Mouse (Mus musculus) hindbrain, embryonic 14.5 days (tissue): ENCODE data around the gene Rassf1. TPM values are rescaled to one million over a fixed set of nuclear protein-coding genes. Genes with fewer than 3 reads are reported as not detected.

Source experiments
- ATAC-seq: fragments of 200-750 bp; cut with Nextera tagmentation; 2 replicates; pipeline ENCODE4 v1.8.0; 2017; ENCODE audit warnings: moderate number of reproducible peaks, mild to moderate bottlenecking, moderate TSS enrichment, moderate library complexity; ENCODE audit not compliant: low FRiP score
- DNase-seq: peaks from one replicate; pipeline ENCODE4 v3.0.0-alpha.2; 2015; ENCODE audit warnings: low spot score
- H3K27ac ChIP-seq: fragments of 300-500 bp; sonication (generic); 2 replicates; pipeline ENCODE4 v1.5.1; 2014; ENCODE audit warnings: mild to moderate bottlenecking, moderate library complexity
- H3K27me3 ChIP-seq: fragments of 300-500 bp; sonication (generic); 2 replicates; pipeline ENCODE4 v1.6.1; 2014; ENCODE audit warnings: mild to moderate bottlenecking, low read length, mixed read lengths; ENCODE audit not compliant: control insufficient read depth, insufficient read depth
- H3K36me3 ChIP-seq: fragments of 300-500 bp; sonication (generic); replicated peaks from 2 replicates; pipeline ENCODE4 v1.6.1; 2014; ENCODE audit not compliant: control insufficient read depth, insufficient read depth
- H3K4me1 ChIP-seq: fragments of 300-500 bp; sonication (generic); replicated peaks from 2 replicates; pipeline ENCODE4 v1.6.1; 2014; ENCODE audit warnings: antibody characterized with exemption, low read length, mixed read lengths; ENCODE audit not compliant: control insufficient read depth, insufficient read depth
- H3K4me2 ChIP-seq: fragments of 300-500 bp; sonication (generic); replicated peaks from 2 replicates; pipeline ENCODE4 v1.6.1; 2014; ENCODE audit warnings: mild to moderate bottlenecking, moderate library complexity
- H3K4me3 ChIP-seq: fragments of 300-500 bp; sonication (generic); replicated peaks from 2 replicates; pipeline ENCODE4 v1.5.1; 2014; ENCODE audit warnings: mild to moderate bottlenecking, low read length
- H3K9ac ChIP-seq: fragments of 300-500 bp; sonication (generic); 2 replicates; pipeline ENCODE4 v1.6.1; 2014
- H3K9me3 ChIP-seq: fragments of 300-500 bp; sonication (generic); 2 replicates; pipeline ENCODE4 v1.6.1; 2016; ENCODE audit warnings: low read length; ENCODE audit not compliant: control insufficient read depth
- WGBS: fragments of 180-500 bp; shearing (Covaris S2); extraction: QIAGEN DNeasy Blood & Tissue Kit; methylation state at CpG from one replicate; pipeline ENCODE4 v1.1.7; 2014; 5-methylcytosine and 5-hydroxymethylcytosine counted together
- polyA plus RNA-seq: library from polyadenylated mRNA; unstranded; fragments of >200 nt; fragmentation: Nextera tagmentation; extraction: Ambion mirVana; gene quantifications from 2 replicates; pipeline ENCODE4 v1.2.1, GENCODE M21; 2014

Gene Rassf1
- polyA plus RNA-seq, 1 experiment from 2014 or later = 32.6 TPM

- H3K27ac ChIP-seq = no peak overlapping the region
- peaks cover 24% of the 10 kb centered on the region for H3K36me3 ChIP-seq
- H3K9me3 ChIP-seq = no peaks in the 10 kb centered on the region
- no peak overlapping the region for H3K4me2 ChIP-seq
- H3K27me3 ChIP-seq = peaks cover 12% of the 10 kb centered on the region
- ATAC-seq (no peak), DNase-seq (no peak)
- H3K9ac ChIP-seq = no peak overlapping the region
- H3K4me3 ChIP-seq = no peak overlapping the region
- H3K4me1 ChIP-seq = peaks cover 32% of the 10 kb centered on the region
- 94% methylated on average over 12 of the region's 12 CpGs for WGBS
These were observed 6.6 kb upstream of the Rassf1 start for GRCm38 (mm10) chr9:107544729-107545128.

GRCm38 (mm10) chr9:107545199-107545598 is 6.2 kb upstream of the Rassf1 start:
- ATAC-seq = no peak

GRCm38 (mm10) chr9:107545602-107546001 is 5.8 kb upstream of the Rassf1 start:
- Histone ChIP-seq H3K27me3 (peaks cover 20% of the 10 kb centered on the region), H3K36me3 (peaks cover 15% of the 10 kb centered on the region), H3K27ac (no peak overlapping the region), H3K4me1 (peaks cover 29% of the 10 kb centered on the region), H3K4me3 (no peak overlapping the region), H3K9me3 (no peaks in the 10 kb centered on the region), H3K9ac (no peak overlapping the region), H3K4me2 (no peak overlapping the region)
- DNase-seq (peak; percentile 86), ATAC-seq (no peak)
- WGBS = 12% methylated on average over 3 of the region's 3 CpGs

More at GRCm38 (mm10) chr9:107545199-107545598, 6.2 kb upstream of the Rassf1 start:
- 83% methylated on average over 10 of the region's 10 CpGs for WGBS
- Histone ChIP-seq H3K27ac (no peak overlapping the region), H3K9me3 (no peaks in the 10 kb centered on the region), H3K4me3 (no peak overlapping the region), H3K36me3 (peaks cover 19% of the 10 kb centered on the region), H3K27me3 (peaks cover 17% of the 10 kb centered on the region), H3K4me1 (peaks cover 32% of the 10 kb centered on the region), H3K4me2 (no peak overlapping the region), H3K9ac (no peak overlapping the region)
- no peak for DNase-seq

GRCm38 (mm10) chr9:107547026-107547425 is 4.3 kb upstream of the Rassf1 start, which contains the start of gene Zmynd10:
Zmynd10 (plus strand) TSS chr9:107547298.
- Histone ChIP-seq H3K4me2 (peak within 1 kb of the TSS; percentile 43), H3K27me3 (peaks cover 34% of the 10 kb centered on the region), H3K9me3 (no peaks in the 10 kb centered on the region), H3K27ac (no peak within 1 kb of the TSS; the same call in 1 of the 2 replicates), H3K4me3 (0 out of 2 replicates have a peak within 1 kb of the TSS, but pooled peaks have one; percentile 0), H3K36me3 (peaks cover 15% of the 10 kb centered on the region), H3K9ac (peak within 1 kb of the TSS; percentile 29), H3K4me1 (peaks cover 31% of the 10 kb centered on the region)
- DNase-seq = peak; percentile 88
- peak; percentile 59 for ATAC-seq
- 4% methylated on average over 20 of the region's 20 CpGs for WGBS

- Histone ChIP-seq H3K9me3 (no peaks in the 10 kb centered on the region), H3K4me1 (peaks cover 24% of the 10 kb centered on the region), H3K27ac (no peak overlapping the region), H3K4me3 (no peak overlapping the region), H3K27me3 (peaks cover 43% of the 10 kb centered on the region), H3K36me3 (peaks cover 15% of the 10 kb centered on the region), H3K9ac (no peak overlapping the region), H3K4me2 (no peak overlapping the region)
- DNase-seq (no peak), ATAC-seq (no peak)
- 81% methylated on average over 5 of the region's 5 CpGs for WGBS
These were observed 3.4 kb upstream of the Rassf1 start for GRCm38 (mm10) chr9:107547957-107548356.

- Histone ChIP-seq H3K9ac (no peak overlapping the region), H3K4me2 (no peak overlapping the region), H3K4me3 (no peak overlapping the region), H3K36me3 (peaks cover 15% of the 10 kb centered on the region), H3K27me3 (peaks cover 45% of the 10 kb centered on the region), H3K4me1 (peaks cover 30% of the 10 kb centered on the region), H3K9me3 (no peaks in the 10 kb centered on the region), H3K27ac (no peak overlapping the region)
- ATAC-seq = no peak
- DNase-seq = no peak
- WGBS = 90% methylated on average over 10 of the region's 10 CpGs
These were observed 2.5 kb upstream of the Rassf1 start for GRCm38 (mm10) chr9:107548820-107549219.

- Histone ChIP-seq H3K27me3 (peaks cover 45% of the 10 kb centered on the region), H3K9me3 (no peaks in the 10 kb centered on the region), H3K4me3 (no peak overlapping the region), H3K9ac (no peak overlapping the region), H3K4me1 (peaks cover 32% of the 10 kb centered on the region), H3K4me2 (no peak overlapping the region), H3K27ac (no peak overlapping the region), H3K36me3 (peaks cover 9% of the 10 kb centered on the region)
- ATAC-seq (no peak), DNase-seq (no peak)
- WGBS = 87% methylated on average over 20 of the region's 20 CpGs
These were observed 1.9 kb upstream of the Rassf1 start for GRCm38 (mm10) chr9:107549297-107550074.

GRCm38 (mm10) chr9:107550491-107551116 is 751 bp upstream of the Rassf1 start:
- peaks cover 45% of the 10 kb centered on the region for H3K27me3 ChIP-seq

GRCm38 (mm10) chr9:107551890-107552355 is 568 bp downstream of the Rassf1 start:
- DNase-seq = no peak
- Histone ChIP-seq H3K27me3 (peaks cover 45% of the 10 kb centered on the region), H3K27ac (no peak overlapping the region)

More at GRCm38 (mm10) chr9:107550491-107551116, 751 bp upstream of the Rassf1 start:
- WGBS = 23% methylated on average over 23 of the region's 23 CpGs
- ATAC-seq (no peak), DNase-seq (no peak)
- Histone ChIP-seq H3K4me1 (peaks cover 38% of the 10 kb centered on the region), H3K4me3 (0 out of 2 replicates have a peak overlapping the region, but pooled peaks have one; percentile 33), H3K27ac (no peak overlapping the region), H3K4me2 (peak overlapping the region; percentile 59), H3K9me3 (no peaks in the 10 kb centered on the region), H3K36me3 (no peaks in the 10 kb centered on the region), H3K9ac (peak overlapping the region; percentile 59; the same call in 1 of the 2 replicates)

More at GRCm38 (mm10) chr9:107551890-107552355, 568 bp downstream of the Rassf1 start:
- Histone ChIP-seq H3K4me3 (peak overlapping the region; percentile 33), H3K9me3 (no peaks in the 10 kb centered on the region), H3K9ac (peak overlapping the region; percentile 59), H3K4me2 (peak overlapping the region; percentile 59), H3K4me1 (peaks cover 44% of the 10 kb centered on the region), H3K36me3 (no peaks in the 10 kb centered on the region)
- WGBS = 10% methylated on average over 8 of the region's 8 CpGs
- no peak for ATAC-seq
